Mouse (Mus musculus) Patski (cell line): Measurements from ENCODE around the gene Zfp334. TPM values are rescaled to one million over a fixed set of nuclear protein-coding genes. Genes with fewer than 3 reads are reported as not detected.

ENCODE experiments used
- ATAC-seq: fragments of 100-300 bp; one replicate; pipeline ENCODE4 v1.8.0; 2021
- CTCF ChIA-PET: fragments of 350-600 bp; sonication (Branson Sonifier 250); formaldehyde crosslinking; loops from one replicate; lab custom pipeline; 2022; ENCODE audit warnings: inconsistent platforms; lab: Charles Lee
- POLR2A ChIA-PET: fragments of 350-600 bp; sonication (Branson Sonifier 250); formaldehyde crosslinking; loops from one replicate; lab custom pipeline; 2022; ENCODE audit warnings: antibody characterized with exemption, inconsistent platforms; lab: Charles Lee
- DNase-seq: peaks from one replicate; pipeline ENCODE4 v3.0.0-alpha.2; 2011; ENCODE audit warnings: low read depth, low spot score
- H3K27me3 ChIP-seq: fragments of 371-371 bp; one replicate; pipeline ENCODE4 v1.5.1; 2021
- CTCF ChIP-seq: fragments of 100-300 bp; IDR thresholded peaks from one replicate; pipeline ENCODE4 v1.5.1; 2021
- in situ Hi-C: fragments of 300-500 bp; cut with MboI; formaldehyde crosslinking; loops from 3 replicates; pipeline ENCODE4 v1.11.1; 2018; ENCODE audit warnings: low pct_unique_long_range_greater_than_20kb, mixed read lengths
- polyA plus RNA-seq: library from polyadenylated mRNA; unstranded; gene quantifications from one replicate; pipeline ENCODE4 v1.2.3, GENCODE M21; 2021

Gene Zfp334
- polyA plus RNA-seq, 1 experiment from 2014 or later, result 8.0 TPM

DNA sequence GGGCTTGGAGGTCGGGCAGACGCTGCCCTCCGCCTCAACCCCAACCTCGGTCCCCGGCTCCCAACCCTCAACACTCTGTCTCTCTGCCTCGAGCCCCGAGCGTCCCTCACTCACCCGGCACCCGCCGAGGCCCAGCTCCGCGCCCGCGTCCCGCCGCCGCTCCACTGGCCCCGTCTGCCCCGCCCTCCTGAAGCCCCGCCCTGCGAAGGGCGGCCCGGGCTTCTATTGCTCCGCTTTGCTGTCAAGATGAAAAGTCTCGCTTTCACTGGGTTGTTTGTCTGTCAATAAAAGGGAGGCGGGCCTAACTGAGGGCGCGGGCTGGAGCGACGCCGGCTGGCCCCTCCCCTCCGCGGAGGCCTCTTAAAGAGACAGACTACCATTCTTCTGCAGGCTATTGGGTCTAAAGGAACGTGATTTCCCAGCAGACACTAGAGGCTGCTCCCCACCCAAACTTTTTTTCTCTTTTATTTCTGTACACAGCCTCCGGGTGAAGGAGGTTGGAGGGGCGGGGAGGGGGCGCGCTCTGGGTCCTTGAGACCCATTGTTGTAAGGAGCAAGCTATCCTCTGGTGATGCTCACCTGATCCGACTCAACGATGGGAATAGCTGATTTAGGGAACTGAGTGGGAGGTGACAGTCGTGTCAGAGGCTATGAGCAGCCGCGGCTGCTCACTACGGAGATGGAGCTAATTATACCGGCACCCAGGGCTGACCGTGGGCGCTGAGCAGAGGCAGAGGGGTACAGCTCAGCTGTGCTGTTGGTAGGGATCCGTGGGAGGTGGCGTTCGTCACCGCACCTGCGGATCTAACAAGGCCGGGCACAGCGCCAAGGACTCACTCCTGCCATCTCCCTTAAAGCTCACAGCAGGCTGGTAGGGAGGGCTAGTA, 61.5 kb downstream of the Zfp334 start, which contains the start of gene Elmo2:
Gene Elmo2 (minus strand): TSS at position 176 of the 887 bp plus-strand sequence.
- peaks cover 9% of the 10 kb centered on the region for H3K27me3 ChIP-seq
- DNase-seq (peak; percentile 77), ATAC-seq (peak; percentile 97)
- POLR2A ChIA-PET, result interaction anchor here (0.7 kb wide), 1 partner anchor 11 kb away, joined by 3 read pairs; no protein-coding TSS in a partner anchor
- no peak for TF ChIP-seq CTCF
- CTCF ChIA-PET, result interaction anchor here (2.2 kb wide), 1 partner anchor 11 kb away, joined by 5 read pairs; no protein-coding TSS in a partner anchor
- in situ Hi-C loops, result no loop called here

DNA sequence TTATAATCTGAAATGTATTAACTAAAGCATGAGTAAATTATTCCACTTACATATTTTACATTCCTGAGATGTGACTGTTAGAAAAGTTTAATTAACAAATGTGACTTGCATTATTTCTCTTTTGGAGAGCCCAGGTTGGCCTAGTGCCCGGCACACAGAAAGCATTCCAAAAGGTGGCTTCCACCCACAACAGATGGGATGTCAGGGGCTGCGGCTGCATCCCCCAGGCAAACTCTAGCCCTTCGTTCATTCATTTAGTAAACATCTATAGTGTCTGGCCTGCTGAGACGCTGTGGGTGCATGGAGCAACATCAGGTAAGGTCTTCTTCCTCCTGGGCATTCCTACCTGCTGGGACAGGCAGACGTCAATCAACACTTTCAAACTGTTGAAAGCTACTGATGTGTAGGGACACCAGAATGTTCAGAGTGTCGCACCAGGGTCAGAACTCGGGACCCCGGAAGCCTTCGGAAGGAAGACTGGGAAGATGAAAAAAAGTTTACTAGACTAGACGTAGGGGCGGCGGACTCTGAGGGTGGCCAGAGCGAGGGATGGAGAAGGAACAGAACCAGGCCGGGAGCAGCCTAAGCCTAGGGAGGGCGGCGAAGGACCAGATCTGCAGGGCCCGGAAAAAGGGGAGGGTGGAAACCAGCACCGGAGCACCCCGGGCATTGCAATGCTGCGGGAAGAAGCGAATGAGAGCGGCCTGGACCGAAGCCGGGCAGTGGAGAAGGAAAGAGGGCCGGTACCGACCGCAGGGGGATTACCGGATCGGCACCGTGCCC, 62.3 kb downstream of the Zfp334 start:
- peaks cover under 1% of the 10 kb centered on the region for H3K27me3 ChIP-seq
- DNase-seq (no peak), ATAC-seq (no peak)
- TF ChIP-seq CTCF, result no peak
- ChIA-PET POLR2A (interaction anchor here (0.7 kb wide), 1 partner anchor 12 kb away, joined by 3 read pairs; no protein-coding TSS in a partner anchor), CTCF (no interaction called here)
- in situ Hi-C loops, result no loop called here

Other genes starting within 250 kb of the Zfp334 start
- gene Cdh22, start 153.4 kb downstream of the Zfp334 start, polyA plus RNA-seq, result not detected
- 31.2 TPM for gene Slc35c2, start 100.4 kb downstream of the Zfp334 start, polyA plus RNA-seq
- gene Elmo2, start 61.8 kb downstream of the Zfp334 start, polyA plus RNA-seq, result 45.2 TPM
- not detected for gene Zfp663, start 19.5 kb downstream of the Zfp334 start, polyA plus RNA-seq
- not detected for gene Ocstamp, start 12.1 kb upstream of the Zfp334 start, polyA plus RNA-seq
- gene Slc13a3, start 85.0 kb upstream of the Zfp334 start, polyA plus RNA-seq, result 0.05 TPM
- 17.1 TPM for gene Trp53rka, start 105.1 kb upstream of the Zfp334 start, polyA plus RNA-seq
- not detected for gene Slc2a10, start 115.5 kb upstream of the Zfp334 start, polyA plus RNA-seq
- 49.2 TPM for gene Eya2, start 206.8 kb upstream of the Zfp334 start, polyA plus RNA-seq